Comparison of ENCODE assay signal across 8 mouse cellular contexts in genomic region chr7:16817693-16818092, GRCm38 (mm10). TPM values are rescaled to one million over a fixed set of nuclear protein-coding genes. Genes with fewer than 3 reads are reported as not detected.
DNase-seq lines count a peak whose midpoint lies in the region; ATAC-seq lines count a peak whose summit lies in the region.

No protein-coding gene starts in this region.

- H3K4me3 ChIP-seq in kidney, embryonic 15.5 days (replicated peaks), result peak overlapping the region; percentile 99
- peak overlapping the region; percentile 70 for H3K4me3 ChIP-seq in brown adipose tissue, adult 24 weeks (ENCODE audit: insufficient read depth, low read depth, low read length)
- H3K4me3 ChIP-seq in hindbrain, embryonic 14.5 days (replicated peaks; ENCODE audit: low read length), result peak overlapping the region; percentile 94
- H3K4me3 ChIP-seq in midbrain, embryonic 14.5 days (replicated peaks; ENCODE audit: low read depth, low read length), result peak overlapping the region; percentile 98

- peaks cover 19% of the 10 kb centered on the region for H3K36me3 ChIP-seq in kidney, embryonic 15.5 days
- H3K36me3 ChIP-seq in hindbrain, embryonic 14.5 days (replicated peaks; ENCODE audit: control insufficient read depth, insufficient read depth), result peaks cover 9% of the 10 kb centered on the region
- H3K36me3 ChIP-seq in midbrain, embryonic 14.5 days (ENCODE audit: control insufficient read depth, insufficient read depth, low read length), result peaks cover 8% of the 10 kb centered on the region; the same call in 1 of the 2 replicates

- H3K4me1 ChIP-seq in kidney, embryonic 15.5 days, result peaks cover 59% of the 10 kb centered on the region
- H3K4me1 ChIP-seq in brown adipose tissue, adult 24 weeks (ENCODE audit: control insufficient read depth, insufficient read depth, insufficient read length, low read length), result peaks cover 20% of the 10 kb centered on the region
- H3K4me1 ChIP-seq in hindbrain, embryonic 14.5 days (replicated peaks; ENCODE audit: control insufficient read depth, insufficient read depth, low read length), result peaks cover 64% of the 10 kb centered on the region
- H3K4me1 ChIP-seq in midbrain, embryonic 14.5 days (ENCODE audit: control insufficient read depth, insufficient read depth, low read length), result peaks cover 67% of the 10 kb centered on the region

- H3K9ac ChIP-seq in kidney, embryonic 15.5 days, result peak overlapping the region; percentile 100; the same call in 1 of the 2 replicates
- peak overlapping the region; percentile 99 for H3K9ac ChIP-seq in hindbrain, embryonic 14.5 days
- H3K9ac ChIP-seq in midbrain, embryonic 14.5 days (replicated peaks; ENCODE audit: low read length), result peak overlapping the region; percentile 99

- H3K27ac ChIP-seq in kidney, embryonic 15.5 days, result no peak overlapping the region
- H3K27ac ChIP-seq in brown adipose tissue, adult 24 weeks (replicated peaks; ENCODE audit: low read depth, low read length), result no peak overlapping the region
- peak overlapping the region; percentile 100 for H3K27ac ChIP-seq in hindbrain, embryonic 14.5 days
- H3K27ac ChIP-seq in midbrain, embryonic 14.5 days (replicated peaks; ENCODE audit: low read depth, low read length), result peak overlapping the region; percentile 100; the same call in 1 of the 2 replicates

- no peaks in the 10 kb centered on the region for H3K9me3 ChIP-seq in kidney, embryonic 15.5 days (replicated peaks)
- no peaks in the 10 kb centered on the region for H3K9me3 ChIP-seq in hindbrain, embryonic 14.5 days (ENCODE audit: control insufficient read depth, low read length)
- no peaks in the 10 kb centered on the region for H3K9me3 ChIP-seq in midbrain, embryonic 14.5 days (ENCODE audit: control insufficient read depth, low read length)

- DNase-seq in kidney, adult 11 months, result no peak
- no peak for DNase-seq in hindbrain, embryonic 14.5 days (ENCODE audit: low spot score)
- DNase-seq in midbrain, embryonic 14.5 days, result no peak
- DNase-seq in thymus, postnatal 4 days, result no peak
- DNase-seq in embryo, embryonic 9.5 days (ENCODE audit: extremely low spot score), result no peak
- DNase-seq in adrenal gland, adult 18-20 months (ENCODE audit: low spot score in 2 of 2), result no peak

- ATAC-seq in kidney, embryonic 15.5 days (replicated peaks; ENCODE audit: low FRiP score), result no peak
- ATAC-seq in hindbrain, embryonic 14.5 days (ENCODE audit: low FRiP score), result no peak
- ATAC-seq in midbrain, embryonic 14.5 days (ENCODE audit: low FRiP score, low TSS enrichment), result no peak

- peak overlapping the region; percentile 89 for H3K4me2 ChIP-seq in kidney, embryonic 15.5 days
- peak overlapping the region; percentile 89 for H3K4me2 ChIP-seq in hindbrain, embryonic 14.5 days (replicated peaks)
- peak overlapping the region; percentile 91 for H3K4me2 ChIP-seq in midbrain, embryonic 14.5 days (ENCODE audit: low read length)

- 70% methylated on average over 3 of the region's 3 CpGs for WGBS in kidney, embryonic 15.5 days
- 43% methylated on average over 3 of the region's 3 CpGs for WGBS in hindbrain, embryonic 14.5 days
- WGBS in midbrain, embryonic 14.5 days, result 34% methylated on average over 3 of the region's 3 CpGs

- peaks cover 8% of the 10 kb centered on the region for H3K27me3 ChIP-seq in kidney, embryonic 15.5 days
- H3K27me3 ChIP-seq in hindbrain, embryonic 14.5 days (ENCODE audit: control insufficient read depth, insufficient read depth, low read length), result peaks cover 4% of the 10 kb centered on the region
- H3K27me3 ChIP-seq in midbrain, embryonic 14.5 days (ENCODE audit: control insufficient read depth, insufficient read depth, low read length), result peaks cover 1% of the 10 kb centered on the region; the same call in 1 of the 2 replicates

RNA-seq across cellular contexts. Expression of gene Fkrp, which starts 1.2 kb away (rescaled TPM):
- polyA plus RNA-seq in kidney, embryonic 15.5 days (2015; fragmentation: Nextera tagmentation; extraction: Ambion mirVana), result 32.0 and 34.1 TPM in 2 replicates
- 8.4 and 11.1 TPM in 2 replicates for polyA plus RNA-seq in brown adipose tissue, adult 24 weeks (2012; ENCODE audit: insufficient read depth, insufficient read length, missing spikeins)
- polyA plus RNA-seq in hindbrain, embryonic 14.5 days (2014; fragmentation: Nextera tagmentation; extraction: Ambion mirVana), result 44.7 and 48.5 TPM in 2 replicates
- 38.5 and 48.7 TPM in 2 replicates for polyA plus RNA-seq in midbrain, embryonic 14.5 days (2014; fragmentation: Nextera tagmentation; extraction: Ambion mirVana)
- 10 to 100 TPM; 23.7 to 25.2 TPM for total RNA-seq in adrenal gland, adult 18-20 months (2021)

RNA-seq across cellular contexts. Expression of gene Strn4, which starts 2.0 kb away (rescaled TPM):
- 91.5 and 99.8 TPM in 2 replicates for polyA plus RNA-seq in kidney, embryonic 15.5 days (2015; fragmentation: Nextera tagmentation; extraction: Ambion mirVana)
- 19.4 and 21.5 TPM in 2 replicates for polyA plus RNA-seq in brown adipose tissue, adult 24 weeks (2012; ENCODE audit: insufficient read depth, insufficient read length, missing spikeins)
- polyA plus RNA-seq in hindbrain, embryonic 14.5 days (2014; fragmentation: Nextera tagmentation; extraction: Ambion mirVana), result 174 and 197 TPM in 2 replicates
- polyA plus RNA-seq in midbrain, embryonic 14.5 days (2014; fragmentation: Nextera tagmentation; extraction: Ambion mirVana), result 213 and 219 TPM in 2 replicates
- 10 to 100 TPM; 67.7 to 69.3 TPM for total RNA-seq in adrenal gland, adult 18-20 months (2021)

RNA-seq across cellular contexts. Expression of gene Prkd2, which starts 25.0 kb away (rescaled TPM):
- polyA plus RNA-seq in kidney, embryonic 15.5 days (2015; fragmentation: Nextera tagmentation; extraction: Ambion mirVana), result 14.6 and 17.7 TPM in 2 replicates
- 8.5 and 11.3 TPM in 2 replicates for polyA plus RNA-seq in brown adipose tissue, adult 24 weeks (2012; ENCODE audit: insufficient read depth, insufficient read length, missing spikeins)
- polyA plus RNA-seq in hindbrain, embryonic 14.5 days (2014; fragmentation: Nextera tagmentation; extraction: Ambion mirVana), result 5.6 and 5.8 TPM in 2 replicates
- polyA plus RNA-seq in midbrain, embryonic 14.5 days (2014; fragmentation: Nextera tagmentation; extraction: Ambion mirVana), result 4.4 and 5.7 TPM in 2 replicates
- 10 to 100 TPM; 13.9 to 23.3 TPM for total RNA-seq in adrenal gland, adult 18-20 months (2021)

RNA-seq across cellular contexts. Expression of gene Slc1a5, which starts 36.6 kb away (rescaled TPM):
- 46.9 and 48.6 TPM in 2 replicates for polyA plus RNA-seq in kidney, embryonic 15.5 days (2015; fragmentation: Nextera tagmentation; extraction: Ambion mirVana)
- polyA plus RNA-seq in brown adipose tissue, adult 24 weeks (2012; ENCODE audit: insufficient read depth, insufficient read length, missing spikeins), result 297 and 414 TPM in 2 replicates
- polyA plus RNA-seq in hindbrain, embryonic 14.5 days (2014; fragmentation: Nextera tagmentation; extraction: Ambion mirVana), result 5.9 and 6.8 TPM in 2 replicates
- polyA plus RNA-seq in midbrain, embryonic 14.5 days (2014; fragmentation: Nextera tagmentation; extraction: Ambion mirVana), result 5.9 and 10.8 TPM in 2 replicates
- total RNA-seq in adrenal gland, adult 18-20 months (2021), result 100 to 1,000 TPM in 1 of 2 experiments, 10 to 100 TPM in 1; 89.3 to 253 TPM

RNA-seq across cellular contexts. Expression of gene Dact3, which starts 57.4 kb away (rescaled TPM):
- 2.6 TPM in 2 replicates for polyA plus RNA-seq in kidney, embryonic 15.5 days (2015; fragmentation: Nextera tagmentation; extraction: Ambion mirVana)
- polyA plus RNA-seq in brown adipose tissue, adult 24 weeks (2012; ENCODE audit: insufficient read depth, insufficient read length, missing spikeins), result 0.79 and 2.1 TPM in 2 replicates
- 5.8 and 6.6 TPM in 2 replicates for polyA plus RNA-seq in hindbrain, embryonic 14.5 days (2014; fragmentation: Nextera tagmentation; extraction: Ambion mirVana)
- 4.9 and 6.2 TPM in 2 replicates for polyA plus RNA-seq in midbrain, embryonic 14.5 days (2014; fragmentation: Nextera tagmentation; extraction: Ambion mirVana)
- total RNA-seq in adrenal gland, adult 18-20 months (2021), result 1 to 10 TPM; 3.1 to 3.8 TPM

Comparison
In these comparisons a context has a peak if more than half of its experiments do, and no peak if none do; other contexts are left out.
1. H3K27ac ChIP-seq: peak in hindbrain, embryonic 14.5 days (single experiment) and midbrain, embryonic 14.5 days (single experiment); none in kidney, embryonic 15.5 days (single experiment) and brown adipose tissue, adult 24 weeks (single experiment).
2. Peak in every context shown above with its lines, with median percentiles within 50 percentile points of each other: H3K4me2 ChIP-seq, H3K4me3 ChIP-seq and H3K9ac ChIP-seq.